Mouse (Mus musculus) bone marrow, adult 2 months (tissue): ENCODE data around the gene Fabp2. TPM values are rescaled to one million over a fixed set of nuclear protein-coding genes. Genes with fewer than 3 reads are reported as not detected.

Source experiments
- H3K27ac ChIP-seq: fragments of 200-500 bp; 2 replicates; pipeline ENCODE4 v1.5.1; 2012; ENCODE audit warnings: low read depth, mild to moderate bottlenecking, control low read depth, inconsistent platforms, low read length; ENCODE audit not compliant: control insufficient read depth, poor library complexity, insufficient read depth
- H3K4me1 ChIP-seq: fragments of 200-500 bp; 2 replicates; pipeline ENCODE4 v1.6.1; 2011; ENCODE audit warnings: low read length; ENCODE audit not compliant: control insufficient read depth, insufficient read depth
- H3K4me3 ChIP-seq: fragments of 200-500 bp; replicated peaks from 2 replicates; pipeline ENCODE3; 2011; ENCODE audit warnings: mild to moderate bottlenecking, low read depth, low read length, control low read depth; ENCODE audit not compliant: control insufficient read depth
- CTCF ChIP-seq: fragments of 200-500 bp; IDR thresholded peaks from 2 replicates; pipeline ENCODE4 v1.5.1; 2011; ENCODE audit warnings: low read length, control low read depth; ENCODE audit not compliant: control insufficient read depth, insufficient read depth
- POLR2A ChIP-seq: fragments of 200-500 bp; IDR thresholded peaks from 2 replicates; pipeline ENCODE4 v1.6.1; 2011; ENCODE audit warnings: low read depth, mild to moderate bottlenecking, control low read depth, low read length, borderline replicate concordance; ENCODE audit not compliant: control insufficient read depth
- WGBS: fragments of 180-500 bp; shearing (Covaris S2); methylation state at CpG from one replicate; pipeline ENCODE4 v1.1.7; 2018; 5-methylcytosine and 5-hydroxymethylcytosine counted together
- polyA plus RNA-seq: library from polyadenylated mRNA; stranded (reverse); fragments of >200 nt; gene quantifications from 2 replicates; pipeline ENCODE4 v1.2.4, GENCODE M21; 2011; ENCODE audit warnings: low replicate concordance; ENCODE audit not compliant: missing spikeins, insufficient read depth, insufficient read length

Gene Fabp2
- polyA plus RNA-seq, 1 experiment, result not detected

GRCm38 (mm10) chr3:122915493-122915892 is 20.6 kb downstream of the Fabp2 start:
- H3K4me3 ChIP-seq, result no peak overlapping the region
- 50% methylated on average over 5 of the region's 5 CpGs for WGBS
- H3K4me1 ChIP-seq, result no peaks in the 10 kb centered on the region
- no peak overlapping the region for H3K27ac ChIP-seq
- TF ChIP-seq POLR2A, result no peak

- 73% methylated on average over 6 of the region's 6 CpGs for WGBS
- Histone ChIP-seq H3K27ac (no peak overlapping the region), H3K4me3 (no peak overlapping the region), H3K4me1 (no peaks in the 10 kb centered on the region)
- TF ChIP-seq POLR2A (no peak), CTCF (no peak)
Observed at GRCm38 (mm10) chr3:122916191-122916680, 21.4 kb downstream of the Fabp2 start.

GRCm38 (mm10) chr3:122918672-122919071 is 23.8 kb downstream of the Fabp2 start:
- no peak for TF ChIP-seq POLR2A
- no peak for TF ChIP-seq CTCF
- Histone ChIP-seq H3K27ac (no peak overlapping the region), H3K4me3 (no peak overlapping the region), H3K4me1 (no peaks in the 10 kb centered on the region)
- WGBS, result 4% methylated on average over 2 of the region's 2 CpGs

GRCm38 (mm10) chr3:122919260-122919659 is 24.4 kb downstream of the Fabp2 start, which contains the start of gene Gm10959:
TSS of gene Gm10959 (minus strand) at chr3:122919360.
- Histone ChIP-seq H3K4me1 (no peaks in the 10 kb centered on the region), H3K4me3 (no peak within 1 kb of the TSS), H3K27ac (no peak within 1 kb of the TSS)
- TF ChIP-seq CTCF (no peak), POLR2A (no peak)
- WGBS, result 85% methylated on average over 8 of the region's 8 CpGs

GRCm38 (mm10) chr3:122920572-122921435 is 25.9 kb downstream of the Fabp2 start:
- TF ChIP-seq POLR2A (no peak), CTCF (no peak)
- no peak overlapping the region for H3K4me3 ChIP-seq
- WGBS, result 55% methylated on average over 8 of the region's 8 CpGs
- no peaks in the 10 kb centered on the region for H3K4me1 ChIP-seq
- no peak overlapping the region for H3K27ac ChIP-seq

GRCm38 (mm10) chr3:122921676-122922527 is 27.0 kb downstream of the Fabp2 start:
- Histone ChIP-seq H3K4me3 (no peak overlapping the region), H3K27ac (no peak overlapping the region), H3K4me1 (no peaks in the 10 kb centered on the region)
- WGBS, result 84% methylated on average over 8 of the region's 8 CpGs
- TF ChIP-seq POLR2A, result no peak
- no peak for TF ChIP-seq CTCF

- Histone ChIP-seq H3K27ac (no peak overlapping the region), H3K4me1 (no peaks in the 10 kb centered on the region), H3K4me3 (no peak overlapping the region)
- WGBS, result 75% methylated on average over 7 of the region's 7 CpGs
- TF ChIP-seq POLR2A (no peak), CTCF (no peak)
Observed at GRCm38 (mm10) chr3:122923147-122923546, 28.3 kb downstream of the Fabp2 start.
